Mouse (Mus musculus) spleen, adult 2 months (tissue): ENCODE data around the gene Xk.
"Not testable (repeated sequence)": the region's sequence is repeated elsewhere in the genome, so short reads cannot be mapped to it uniquely, and the experiment has no call there.

Experiments
- CTCF ChIP-seq: fragments of 200-500 bp; IDR thresholded peaks from 2 replicates; pipeline ENCODE4 v1.5.1; 2011; ENCODE audit warnings: mild to moderate bottlenecking, inconsistent platforms; ENCODE audit not compliant: insufficient read depth, insufficient read length, insufficient replicate concordance; ENCODE audit errors: extremely low read depth
- POLR2A ChIP-seq: fragments of 200-500 bp; IDR thresholded peaks from 2 replicates; pipeline ENCODE4 v1.6.1; 2011; ENCODE audit warnings: low read depth, low read length, inconsistent platforms

GRCm38 (mm10) chrX:9327954-9328353 is 55.4 kb downstream of the Xk start:
- not testable (repeated sequence) for TF ChIP-seq CTCF, POLR2A
